Mouse (Mus musculus) heart, postnatal 25 days (tissue): ENCODE measurements at regions not wholly inside any gene's neighbourhood (a gene's known extent, or its start where the extent isn't known, plus 50 kb on each side); places are given as distances from the start of the nearest gene placed in this dataset.
"Not testable (repeated sequence)": the region's sequence is repeated elsewhere in the genome, so short reads cannot be mapped to it uniquely, and the experiment has no call there.

Experiments used
- DNase-seq: peaks from one replicate; pipeline ENCODE4 v3.0.0; 2022; ENCODE audit warnings: low spot score
- intact Hi-C: fragments of 180-260 bp; cut with DNase I; formaldehyde crosslinking; loops from one replicate; pipeline ENCODE4 v1.15.1; 2025

DNA sequence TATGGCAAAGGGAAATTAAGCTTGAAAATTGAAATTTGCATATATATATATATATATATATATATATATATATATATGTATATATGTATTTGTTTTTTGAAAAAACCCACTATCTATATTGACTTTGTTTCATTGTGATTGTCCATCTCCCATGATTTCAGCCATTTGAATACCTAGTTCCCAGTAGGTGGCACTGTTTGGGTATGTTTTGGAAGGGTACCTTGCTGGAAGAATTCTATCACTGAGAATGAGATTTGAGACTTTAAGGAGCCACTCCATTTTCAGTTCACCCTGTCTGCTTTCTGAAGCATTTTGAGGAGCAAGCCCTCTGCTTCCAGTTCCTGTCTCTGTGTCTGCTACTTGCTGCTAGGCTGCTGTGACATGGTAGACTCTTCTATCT, 72.8 kb upstream of the Ugt8a start:
- intact Hi-C loops: loop anchor here (5.0 kb wide), 1 partner anchor 391 kb away; no protein-coding TSS in a partner anchor
- no peak for DNase-seq

DNA sequence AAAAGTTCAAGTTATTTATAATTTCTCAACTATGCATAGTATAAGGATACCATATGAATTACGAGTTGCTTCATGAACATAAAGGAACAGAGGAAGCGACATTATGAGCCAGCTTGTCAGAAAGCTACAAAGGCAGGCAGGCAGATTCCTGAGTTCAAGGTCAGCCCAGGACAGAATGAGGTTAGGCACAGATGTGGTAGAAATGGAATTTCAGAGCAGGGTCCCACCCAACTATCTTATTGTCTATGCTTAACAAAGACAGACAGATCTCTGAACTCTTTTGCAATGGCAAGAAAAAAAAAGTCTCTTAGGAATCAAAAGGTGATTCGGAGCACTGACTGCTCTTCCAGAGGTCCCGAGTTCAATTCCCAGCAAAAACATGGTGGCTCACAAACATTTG, 77.7 kb upstream of the Ugt8a start:
- intact Hi-C loops: no loop called here
- DNase-seq: no peak

DNA sequence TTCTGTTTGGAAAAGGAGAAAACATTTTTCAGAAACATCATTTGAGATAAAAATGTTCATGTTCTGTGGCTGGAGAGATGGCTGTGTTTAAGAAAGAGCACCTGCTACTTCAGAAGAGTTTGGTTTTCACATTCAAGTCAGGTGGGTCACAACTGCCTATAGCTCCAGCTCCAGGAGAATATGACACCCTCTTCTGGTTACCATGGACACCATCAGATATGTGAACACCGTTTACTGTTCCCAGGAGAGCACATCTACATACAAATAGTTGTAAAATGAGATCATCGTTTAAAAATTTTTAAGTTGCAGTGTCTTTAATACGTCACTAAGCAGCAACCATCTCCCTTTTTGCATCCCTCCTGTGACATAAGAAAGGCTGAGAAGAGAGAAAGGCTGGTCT, 105.9 kb upstream of the Ugt8a start:
- intact Hi-C loops: loop anchor here (10.0 kb wide), 1 partner anchor 730 kb away; no protein-coding TSS in a partner anchor

DNA sequence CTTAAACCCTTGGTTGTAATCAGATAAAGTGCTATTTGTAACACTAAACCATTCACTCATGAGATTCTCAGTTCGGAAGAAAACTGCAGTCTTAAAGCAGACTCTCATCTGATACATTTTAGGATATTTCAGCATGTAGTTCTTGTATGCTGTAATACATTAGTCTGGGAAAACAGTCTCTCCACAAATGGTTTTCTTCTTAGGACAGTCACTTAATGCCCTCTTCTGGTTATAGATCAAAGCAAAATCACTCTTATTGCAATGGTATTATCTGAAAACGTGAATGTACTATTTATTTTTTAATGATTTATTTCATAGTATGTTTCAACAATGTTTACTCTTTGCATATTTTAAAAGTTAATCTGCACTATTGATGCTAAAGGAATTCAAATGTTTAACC, 106.4 kb upstream of the Ugt8a start:
- DNase-seq: no peak
- intact Hi-C loops: loop anchor here (10.0 kb wide), 1 partner anchor 730 kb away; no protein-coding TSS in a partner anchor

More for the DNA sequence above, 105.9 kb upstream of the Ugt8a start:
- no peak for DNase-seq

DNA sequence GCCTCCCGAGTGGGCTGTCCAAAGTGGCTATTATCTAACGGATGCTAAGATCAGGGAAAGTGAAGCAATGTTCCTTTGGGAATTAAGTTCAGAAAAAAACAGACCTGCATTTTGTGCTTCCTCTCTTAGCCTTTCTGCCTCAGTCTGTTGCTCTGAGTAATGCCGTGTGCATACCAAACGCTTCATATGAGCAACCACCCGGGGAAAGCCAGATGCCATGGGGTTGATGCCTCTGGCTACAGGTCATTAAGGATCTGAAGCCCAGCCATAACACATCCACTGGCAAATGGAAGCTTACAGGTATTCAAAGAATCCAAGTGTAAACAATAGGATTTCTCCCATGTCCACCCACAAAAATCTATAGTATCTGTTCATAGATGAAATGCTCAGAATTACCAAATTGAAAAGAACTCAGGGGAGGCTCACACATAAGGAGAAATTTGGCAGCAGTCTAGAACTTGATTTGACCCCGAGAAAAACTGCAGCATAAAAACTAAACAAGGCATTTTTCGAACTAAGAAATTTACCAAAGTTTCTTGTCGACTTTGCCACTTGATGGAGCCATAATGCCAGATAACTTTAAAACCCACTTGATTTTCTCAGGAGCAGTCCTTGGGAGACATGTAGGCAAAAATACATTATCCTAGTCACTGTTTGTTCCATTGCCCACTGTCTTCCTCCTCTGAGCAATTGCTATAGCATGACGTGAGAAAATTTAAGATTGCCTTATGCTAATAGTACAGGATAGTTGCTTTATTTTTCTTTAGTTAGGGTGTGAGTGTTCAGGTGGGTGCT, 107.8 kb upstream of the Ugt8a start:
- intact Hi-C loops: loop anchor here (10.0 kb wide), 1 partner anchor 729 kb away; no protein-coding TSS in a partner anchor
- no peak for DNase-seq

DNA sequence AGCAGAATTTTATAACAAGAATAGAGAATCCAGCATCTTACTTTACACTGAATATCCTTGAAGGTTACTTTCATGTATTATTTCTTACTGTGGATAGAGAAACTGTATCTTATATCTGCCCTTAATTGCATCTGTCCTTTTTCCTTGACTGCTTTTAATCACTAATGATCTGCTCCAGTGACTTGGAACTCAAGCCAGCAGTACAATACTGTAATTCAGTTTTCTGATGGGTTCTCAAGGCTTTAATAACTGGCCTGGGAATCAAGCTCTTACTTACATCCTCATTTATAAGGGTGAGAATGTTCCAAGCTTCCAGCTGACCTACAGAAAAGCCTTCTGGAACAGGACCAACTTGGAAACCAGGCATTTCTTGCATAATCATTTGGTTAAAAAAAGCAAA, 120.2 kb upstream of the Ugt8a start:
- no peak for DNase-seq

DNA sequence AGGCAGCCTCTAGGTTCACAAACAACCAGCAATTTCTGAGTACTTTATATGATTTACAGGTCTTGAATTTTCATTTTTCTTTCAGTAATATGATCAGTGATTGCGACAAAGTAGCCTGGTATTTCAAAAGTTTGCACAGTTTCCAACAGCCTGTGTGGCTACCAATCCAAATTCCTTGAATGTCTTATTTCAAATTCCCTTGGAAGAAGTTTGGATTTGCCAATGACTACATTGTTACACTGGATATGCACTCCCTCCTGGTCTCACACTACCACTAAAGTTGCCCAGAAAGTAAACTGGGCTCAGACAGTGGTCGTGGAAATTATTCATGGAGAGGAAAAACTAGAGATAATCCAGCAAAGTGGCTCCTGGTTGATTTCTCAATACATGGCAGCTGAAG, 166.7 kb upstream of the Ugt8a start:
- intact Hi-C loops: no loop called here
- DNase-seq: no peak

More for the DNA sequence above, 120.2 kb upstream of the Ugt8a start:
- intact Hi-C loops: no loop called here

DNA sequence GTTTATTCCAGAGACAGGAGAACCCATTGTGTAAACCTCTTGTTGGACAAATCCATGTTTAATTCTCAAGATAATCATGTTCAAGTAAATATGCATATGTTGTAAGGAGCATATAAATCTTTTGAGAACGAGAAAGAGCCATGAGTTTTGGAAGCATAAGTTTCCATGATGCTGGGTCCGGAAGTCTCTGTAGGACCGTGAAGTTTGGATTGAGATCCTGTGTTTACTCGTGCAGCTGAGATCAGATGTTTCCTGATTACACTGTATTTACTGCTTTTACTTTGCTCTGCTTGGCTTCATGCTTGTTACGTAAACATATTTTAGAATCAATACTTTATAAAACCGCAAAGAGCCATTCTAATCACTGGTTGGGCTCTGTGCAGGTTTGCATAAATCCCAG, 171.0 kb upstream of the Ugt8a start:
- DNase-seq: no peak
- intact Hi-C loops: no loop called here

DNA sequence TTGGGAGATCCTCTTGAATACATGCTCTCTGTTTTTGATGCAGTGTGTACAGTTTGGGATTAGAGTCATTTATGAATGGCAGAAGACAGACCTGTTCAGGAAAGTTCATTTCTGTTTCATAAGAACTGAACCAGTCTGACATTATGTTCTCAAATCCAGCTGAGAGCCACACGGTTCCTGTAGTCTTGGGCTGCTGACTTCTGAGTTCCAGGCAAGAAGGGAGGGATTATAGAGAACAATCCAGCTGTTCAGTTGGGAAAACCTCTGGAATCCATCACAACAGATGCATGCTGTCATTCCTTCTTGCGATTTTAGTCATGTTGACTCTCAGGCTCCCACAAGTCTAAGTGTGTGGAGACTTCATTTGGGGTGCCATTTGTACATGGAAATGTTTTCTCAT, 179.4 kb upstream of the Ugt8a start:
- DNase-seq: no peak

DNA sequence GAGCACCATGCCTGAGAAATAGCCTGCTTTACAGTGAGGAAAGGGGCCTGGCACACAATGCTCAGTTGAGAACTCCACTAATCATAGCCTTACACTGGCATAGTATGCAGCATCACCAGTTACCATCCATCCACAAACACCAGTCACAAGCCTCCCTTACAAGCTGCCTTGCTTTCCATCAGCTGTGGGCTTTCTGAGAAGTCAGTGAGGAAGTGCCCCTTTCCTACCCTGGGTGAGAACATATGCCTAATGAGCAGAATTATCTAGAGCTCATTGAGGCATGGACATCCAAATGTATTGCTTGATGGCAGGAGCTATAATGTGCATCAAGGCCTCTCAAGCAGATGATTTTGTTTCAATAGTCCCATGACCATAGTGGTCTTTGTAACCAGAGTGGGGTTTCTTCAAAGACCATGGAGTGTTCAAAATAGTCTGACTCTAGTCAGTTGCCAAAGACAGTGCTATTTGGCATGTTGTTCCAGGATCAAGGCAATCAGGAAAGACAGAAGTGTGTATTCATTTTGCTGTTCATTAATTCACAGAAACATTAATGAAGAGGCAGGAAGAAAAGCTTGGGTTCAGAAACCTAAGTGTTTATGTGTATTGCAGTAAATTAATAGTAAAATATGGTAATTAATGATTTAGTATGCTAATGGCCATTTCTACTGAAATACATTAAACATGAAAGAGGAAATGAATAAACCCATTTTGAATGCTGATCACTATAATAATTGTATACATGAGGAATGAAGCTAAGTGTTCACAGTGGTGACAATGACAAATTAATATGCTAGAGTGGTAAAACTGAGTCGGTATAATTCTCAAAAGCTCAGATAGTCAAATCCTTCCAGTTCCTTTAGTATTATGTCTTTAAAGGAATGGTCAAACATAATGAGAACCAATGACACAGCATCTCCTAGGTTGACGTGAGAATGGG, 184.2 kb upstream of the Ugt8a start:
- no peak for DNase-seq
- intact Hi-C loops: no loop called here

More for the DNA sequence above, 179.4 kb upstream of the Ugt8a start:
- intact Hi-C loops: no loop called here

DNA sequence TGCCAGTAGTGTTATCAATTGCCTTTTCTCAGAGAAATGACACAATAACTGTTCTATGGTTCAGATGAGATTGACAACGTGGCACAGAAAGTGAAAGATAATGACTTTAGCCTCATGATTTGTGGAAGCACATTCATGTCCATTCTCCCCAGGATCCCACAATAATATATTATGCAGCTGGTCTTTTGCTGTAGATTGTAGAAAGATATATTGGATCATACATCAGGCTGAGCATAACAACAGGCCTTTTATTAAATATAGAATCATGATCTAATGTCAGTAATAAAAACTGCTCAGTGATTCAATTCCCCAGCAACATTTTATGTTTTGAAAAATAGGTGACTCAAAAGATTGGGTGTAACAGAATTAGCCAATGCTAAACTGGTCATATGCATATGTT, 196.9 kb upstream of the Arsj start:
- intact Hi-C loops: no loop called here

DNA sequence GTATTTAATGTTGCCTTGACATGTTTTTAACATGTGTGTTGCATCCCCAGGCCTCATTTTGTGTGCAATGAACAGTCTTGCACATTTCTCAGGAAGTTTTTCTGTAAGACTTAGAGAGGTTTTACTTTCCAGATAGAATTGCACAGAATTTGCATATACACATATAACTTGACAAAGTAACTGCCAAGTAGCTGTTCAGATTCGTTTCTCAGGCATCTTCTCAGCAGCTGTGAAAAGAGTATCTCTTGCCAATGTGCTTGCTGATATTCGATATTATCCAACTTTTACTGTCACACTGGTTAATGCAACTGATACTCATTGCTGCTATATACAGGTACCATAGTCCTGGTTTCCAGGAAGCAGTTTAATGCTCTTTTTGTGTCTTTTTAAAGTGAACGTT, 154.5 kb upstream of the Arsj start:
- intact Hi-C loops: no loop called here
- no peak for DNase-seq

More for the DNA sequence above, 196.9 kb upstream of the Arsj start:
- no peak for DNase-seq

DNA sequence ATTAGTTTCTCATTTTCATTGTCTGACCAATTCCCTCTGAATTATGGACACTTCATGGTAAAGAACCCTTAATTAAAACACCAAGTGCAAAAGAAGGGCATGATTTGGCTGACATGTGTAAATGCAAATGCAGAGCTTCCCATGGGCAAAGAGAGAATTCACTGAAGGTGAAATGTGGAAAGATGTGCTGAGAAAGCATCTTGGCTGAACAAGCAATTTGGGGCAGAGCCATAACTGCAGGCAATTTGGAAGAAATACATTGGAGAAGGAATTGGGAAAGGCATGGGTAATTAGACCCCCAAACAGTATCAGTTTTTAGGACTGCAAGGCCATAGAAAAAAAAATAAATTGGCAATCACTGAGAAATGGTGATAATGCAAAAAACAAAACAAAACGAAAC, 153.3 kb upstream of the Arsj start:
- intact Hi-C loops: no loop called here
- no peak for DNase-seq

DNA sequence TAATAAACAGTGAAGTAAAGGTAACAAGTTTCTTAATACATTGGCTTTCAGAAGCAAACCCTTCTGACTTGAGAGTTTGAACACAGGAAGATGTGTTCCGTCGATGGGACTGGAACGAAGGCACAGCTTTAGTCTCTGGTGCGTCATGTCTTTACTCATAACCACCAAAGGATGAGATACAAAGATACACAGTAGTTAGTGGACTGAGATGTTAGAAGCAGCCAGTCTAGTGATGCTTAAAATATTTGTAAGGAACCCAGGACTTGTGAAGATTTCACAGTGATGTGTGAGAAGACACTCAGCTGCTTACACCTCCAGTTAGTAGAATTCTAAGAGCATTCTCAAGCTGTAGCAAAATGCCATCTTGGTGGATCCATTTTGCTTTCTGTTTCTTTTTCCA, 135.9 kb upstream of the Arsj start:
- intact Hi-C loops: no loop called here
- DNase-seq: no peak

DNA sequence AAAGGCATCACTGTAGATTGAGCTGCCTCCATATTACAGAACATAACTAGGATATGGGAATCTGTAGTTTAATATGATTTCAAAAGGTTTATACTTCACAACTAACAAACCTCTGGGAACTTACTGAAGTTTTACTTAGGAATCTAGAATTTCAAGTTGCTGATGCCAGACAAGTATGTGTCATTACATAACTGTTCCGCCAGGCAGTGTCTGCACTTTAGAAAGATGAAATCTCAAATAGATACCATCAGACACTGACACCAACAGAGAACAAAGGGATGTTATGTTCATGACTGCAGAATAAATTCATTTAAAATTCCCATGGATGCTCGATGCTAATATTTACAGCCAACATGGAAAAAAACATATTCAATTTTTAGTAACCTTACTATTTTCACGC, 117.7 kb upstream of the Arsj start:
- intact Hi-C loops: no loop called here
- DNase-seq: no peak

DNA sequence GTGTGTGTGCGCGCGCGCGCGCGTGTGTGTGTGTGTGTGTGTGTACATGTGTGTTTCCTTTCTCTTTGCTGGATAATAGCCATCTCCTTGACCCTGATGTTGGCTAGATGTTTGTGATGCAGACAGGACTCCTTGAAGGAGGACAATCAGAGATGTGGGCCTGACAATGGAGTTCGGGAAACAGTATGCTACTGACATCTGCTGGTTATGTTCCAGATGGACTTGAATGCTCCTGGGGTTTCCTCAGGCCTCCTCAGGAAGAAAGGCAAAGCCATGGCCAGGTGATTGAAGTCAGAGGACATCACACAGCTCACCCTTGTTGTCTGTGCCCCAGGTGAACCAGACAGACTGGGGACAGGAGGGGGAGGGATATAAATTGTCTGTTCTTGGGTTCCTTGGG, 102.2 kb upstream of the Arsj start:
- intact Hi-C loops: no loop called here
- no peak for DNase-seq

DNA sequence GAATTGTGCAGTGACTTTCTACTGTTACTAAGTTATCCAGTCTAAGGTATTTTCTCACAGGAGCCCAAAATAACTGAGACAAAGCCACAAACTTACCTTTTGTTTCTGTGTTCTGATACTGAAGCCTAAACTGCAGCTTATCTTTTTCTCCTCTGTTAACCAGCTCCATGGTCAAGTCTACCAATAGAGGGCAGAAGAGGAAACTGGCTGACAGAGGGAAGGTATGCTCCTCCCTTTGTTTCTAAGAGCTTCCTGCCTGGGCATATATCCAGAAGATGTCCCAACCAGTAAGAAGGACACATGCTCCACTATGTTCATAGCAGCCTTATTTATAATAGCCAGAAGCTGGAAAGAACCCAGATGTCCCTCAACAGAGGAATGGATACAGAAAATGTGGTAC, 91.5 kb upstream of the Arsj start:
- DNase-seq, intact Hi-C loops: not testable (repeated sequence)

DNA sequence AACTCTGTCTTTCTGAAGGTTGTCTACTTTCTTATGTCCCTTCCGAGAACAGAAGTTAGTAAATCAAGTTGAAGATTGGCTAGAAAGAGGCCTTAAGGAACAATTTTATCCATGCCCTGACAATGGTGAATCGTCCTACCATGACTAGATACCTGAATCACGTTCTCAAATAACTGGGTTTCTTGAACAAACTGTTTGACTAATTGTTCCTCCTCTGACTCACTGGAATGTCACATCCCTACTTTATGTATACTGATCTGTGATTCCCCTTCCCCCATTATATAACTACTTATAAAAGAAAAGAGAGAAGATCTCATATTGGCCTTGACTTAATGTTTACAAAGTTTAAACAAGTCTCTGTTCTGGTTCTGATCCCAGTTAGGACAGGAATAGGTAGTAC, 89.9 kb upstream of the Arsj start:
- DNase-seq: no peak
- intact Hi-C loops: no loop called here

DNA sequence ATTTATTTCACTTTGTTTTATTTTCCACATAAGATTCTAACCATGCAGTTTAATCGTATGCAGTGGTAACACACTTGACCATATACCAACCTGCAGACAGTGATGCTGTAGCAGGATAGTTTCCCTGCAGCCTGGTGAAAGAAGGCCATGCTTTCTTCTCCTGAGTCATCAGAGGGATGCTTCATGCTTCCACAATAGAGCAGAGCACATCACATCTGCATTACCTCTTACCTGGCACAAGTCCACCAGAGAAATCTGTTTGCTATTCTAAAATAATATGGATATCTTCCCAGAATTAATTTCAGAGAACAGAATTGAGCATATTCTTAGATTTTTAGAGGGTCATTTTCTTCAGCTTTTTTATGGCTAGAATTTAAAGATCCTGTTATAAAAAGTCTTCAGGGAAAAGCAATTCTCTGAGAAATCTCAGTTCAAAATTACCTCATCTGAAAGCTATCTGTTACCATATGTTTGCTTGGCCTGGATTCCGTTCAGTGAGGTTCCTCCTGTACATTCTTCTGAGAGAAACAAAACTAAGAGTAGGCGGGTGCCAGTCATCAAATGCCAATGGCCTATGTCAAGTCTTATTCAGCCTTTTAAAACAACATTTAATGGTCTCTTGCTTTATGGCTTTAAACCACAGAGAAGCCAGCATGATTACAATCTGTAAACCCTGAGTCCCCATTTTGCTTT, 87.3 kb upstream of the Arsj start:
- intact Hi-C loops: no loop called here
- no peak for DNase-seq
